Mouse (Mus musculus) cortical plate, adult 2 months (tissue): ENCODE measurements around the gene Grk4.
"Not testable (repeated sequence)": the region's sequence is repeated elsewhere in the genome, so short reads cannot be mapped to it uniquely, and the experiment has no call there.

Experiments
- CTCF ChIP-seq: fragments of 200-500 bp; IDR thresholded peaks from 2 replicates; pipeline ENCODE4 v1.5.1; 2011; ENCODE audit warnings: mild to moderate bottlenecking, control low read depth, low read length; ENCODE audit not compliant: insufficient read depth; ENCODE audit errors: extremely low read depth
- POLR2A ChIP-seq: fragments of 200-500 bp; IDR thresholded peaks from 2 replicates; pipeline ENCODE4 v1.6.1; 2011; ENCODE audit warnings: mild to moderate bottlenecking, low read length, control low read depth; ENCODE audit not compliant: insufficient read depth; ENCODE audit errors: extremely low read depth

DNA sequence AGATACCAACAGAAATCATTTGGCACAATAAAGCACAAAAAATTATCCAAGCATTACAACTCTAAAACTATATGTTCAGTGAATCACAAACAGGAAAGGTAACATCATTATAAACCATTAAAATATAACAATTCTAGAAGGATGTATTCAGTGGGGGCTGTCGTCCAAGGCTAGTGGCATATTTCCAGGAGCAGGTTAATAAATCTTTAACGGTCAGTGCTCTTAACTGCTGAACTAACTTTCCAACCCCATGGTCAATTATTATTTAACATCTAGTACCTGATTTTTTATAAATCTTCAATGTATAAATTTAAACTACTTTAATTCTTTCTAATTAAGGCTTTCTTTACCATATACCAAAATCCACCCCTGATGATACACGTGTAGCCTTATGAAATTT is 54.2 kb downstream of the Grk4 start:
- TF ChIP-seq CTCF, POLR2A: not testable (repeated sequence)
